Mouse (Mus musculus) lung, embryonic 16.5 days (tissue): ENCODE results near the gene Amph. TPM values are rescaled to one million over a fixed set of nuclear protein-coding genes. Genes with fewer than 3 reads are reported as not detected.

Experiments
- ATAC-seq: fragments of 200-750 bp; cut with Nextera tagmentation; 2 replicates; pipeline ENCODE4 v1.8.0; 2017; ENCODE audit warnings: low read depth, mild to moderate bottlenecking, moderate library complexity
- H3K27ac ChIP-seq: fragments of 300-500 bp; sonication (generic); 2 replicates; pipeline ENCODE4 v1.5.1; 2014; ENCODE audit warnings: mild to moderate bottlenecking, control low read depth, low read length
- H3K27me3 ChIP-seq: fragments of 300-500 bp; sonication (generic); 2 replicates; pipeline ENCODE4 v1.6.1; 2014; ENCODE audit warnings: low read depth, low read length, mixed read lengths; ENCODE audit not compliant: control insufficient read depth, insufficient read depth
- H3K36me3 ChIP-seq: fragments of 300-500 bp; sonication (generic); 2 replicates; pipeline ENCODE4 v1.6.1; 2014; ENCODE audit warnings: low read length; ENCODE audit not compliant: control insufficient read depth, insufficient read depth
- H3K4me1 ChIP-seq: fragments of 300-500 bp; sonication (generic); replicated peaks from 2 replicates; pipeline ENCODE4 v1.6.1; 2014; ENCODE audit warnings: low read length, mixed read lengths; ENCODE audit not compliant: control insufficient read depth, insufficient read depth
- H3K4me2 ChIP-seq: fragments of 300-500 bp; sonication (generic); 2 replicates; pipeline ENCODE4 v1.6.1; 2014; ENCODE audit warnings: low read depth, low read length, control low read depth
- H3K4me3 ChIP-seq: fragments of 300-500 bp; sonication (generic); 2 replicates; pipeline ENCODE4 v1.5.1; 2014; ENCODE audit warnings: mild to moderate bottlenecking, low read length, control low read depth
- H3K9ac ChIP-seq: fragments of 300-500 bp; sonication (generic); 2 replicates; pipeline ENCODE4 v1.6.1; 2014; ENCODE audit warnings: low read length, control low read depth
- H3K9me3 ChIP-seq: fragments of 300-500 bp; sonication (generic); 2 replicates; pipeline ENCODE4 v1.6.1; 2016; ENCODE audit warnings: low read length; ENCODE audit not compliant: control insufficient read depth
- WGBS: fragments of 180-500 bp; shearing (Covaris S2); extraction: QIAGEN DNeasy Blood & Tissue Kit; methylation state at CpG from one replicate; pipeline ENCODE4 v1.1.7; 2014; 5-methylcytosine and 5-hydroxymethylcytosine counted together
- polyA plus RNA-seq: library from polyadenylated mRNA; unstranded; fragments of >200 nt; fragmentation: Nextera tagmentation; extraction: Ambion mirVana; gene quantifications from 2 replicates; pipeline ENCODE4 v1.2.1, GENCODE M21; 2015

Gene Amph
- polyA plus RNA-seq, 1 experiment from 2014 or later = 2.0 TPM

- ATAC-seq = no peak
- H3K4me1 ChIP-seq = no peaks in the 10 kb centered on the region
- no peaks in the 10 kb centered on the region for H3K9me3 ChIP-seq
- H3K4me2 ChIP-seq = no peak overlapping the region
- 71% methylated on average over 8 of the region's 8 CpGs for WGBS
- H3K27ac ChIP-seq = no peak overlapping the region
- no peak overlapping the region for H3K4me3 ChIP-seq
- H3K9ac ChIP-seq = no peak overlapping the region
- no peaks in the 10 kb centered on the region for H3K36me3 ChIP-seq
- no peaks in the 10 kb centered on the region for H3K27me3 ChIP-seq
These were observed 201.6 kb downstream of the Amph start for GRCm38 (mm10) chr13:19149574-19149973.

DNA sequence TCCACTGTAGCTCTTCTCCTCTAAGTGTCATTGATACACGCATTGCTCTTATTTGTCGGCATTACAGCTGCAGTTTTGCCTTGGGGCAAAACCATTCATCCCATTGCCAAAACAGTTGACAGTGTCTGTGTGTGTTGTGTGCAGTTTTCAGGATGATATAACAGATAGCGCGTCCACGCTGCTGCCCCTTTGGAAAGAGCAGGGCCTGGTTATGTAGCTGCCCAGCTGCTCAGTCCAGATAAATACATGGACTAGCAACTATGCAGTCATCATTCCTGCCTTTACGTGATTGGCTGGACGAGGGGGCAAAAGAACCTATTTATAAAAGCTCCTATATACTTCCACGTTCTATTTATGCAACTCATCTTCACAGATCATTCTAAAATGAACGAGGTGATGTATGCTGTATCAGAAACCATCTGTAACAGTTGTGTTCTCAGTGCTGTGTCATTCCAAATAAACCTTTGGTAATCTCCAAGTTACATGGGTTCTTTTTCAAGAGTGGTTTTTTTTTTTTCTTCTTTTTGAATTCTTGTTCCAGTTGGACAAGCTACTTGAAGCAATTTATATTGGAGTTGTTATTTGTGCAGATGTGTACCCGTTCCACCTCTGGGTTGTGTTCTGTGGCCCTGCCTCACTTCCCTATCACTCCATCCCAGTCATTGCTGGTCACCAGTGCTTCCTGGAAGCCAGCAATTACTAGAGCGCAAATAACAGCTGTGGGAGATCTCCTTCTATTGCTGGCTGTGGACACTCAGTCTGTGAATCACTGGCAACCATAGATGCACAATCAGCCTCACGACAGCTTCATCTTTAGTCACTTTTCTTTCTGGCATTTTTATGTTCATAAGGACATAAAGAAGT is 202.7 kb downstream of the Amph start:
- H3K4me2 ChIP-seq = no peak overlapping the region
- H3K9ac ChIP-seq = no peak overlapping the region
- H3K27me3 ChIP-seq = no peaks in the 10 kb centered on the region
- H3K4me3 ChIP-seq = no peak overlapping the region
- no peak for ATAC-seq
- no peaks in the 10 kb centered on the region for H3K36me3 ChIP-seq
- H3K4me1 ChIP-seq = no peaks in the 10 kb centered on the region
- H3K27ac ChIP-seq = no peak overlapping the region
- WGBS = 75% methylated on average over 12 of the region's 12 CpGs
- no peaks in the 10 kb centered on the region for H3K9me3 ChIP-seq

DNA sequence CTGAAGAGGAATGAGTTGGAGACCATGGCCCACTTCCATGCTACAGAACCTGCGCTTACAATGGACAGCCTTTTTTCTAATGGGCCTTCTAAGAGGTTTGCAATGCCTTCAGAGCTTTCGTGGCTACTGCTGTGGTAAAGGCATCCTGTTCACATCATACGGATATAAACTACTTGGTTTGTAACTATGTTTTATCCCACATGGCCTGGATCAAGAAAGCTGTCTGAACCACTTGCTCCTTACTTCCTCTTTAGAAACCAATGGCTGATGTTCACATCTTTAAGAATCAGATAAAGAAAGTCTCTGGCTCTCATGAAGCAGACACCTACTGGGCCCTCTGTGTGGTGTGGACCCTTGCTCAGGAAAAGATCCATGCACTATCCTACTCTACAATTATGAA is 204.1 kb downstream of the Amph start:
- no peaks in the 10 kb centered on the region for H3K27me3 ChIP-seq
- no peaks in the 10 kb centered on the region for H3K4me1 ChIP-seq
- H3K36me3 ChIP-seq = no peaks in the 10 kb centered on the region
- H3K4me2 ChIP-seq = no peak overlapping the region
- ATAC-seq = no peak
- H3K9ac ChIP-seq = no peak overlapping the region
- no peak overlapping the region for H3K27ac ChIP-seq
- 86% methylated on average over 3 of the region's 3 CpGs for WGBS
- H3K4me3 ChIP-seq = no peak overlapping the region
- H3K9me3 ChIP-seq = no peaks in the 10 kb centered on the region

- Histone ChIP-seq H3K4me1 (no peaks in the 10 kb centered on the region), H3K9me3 (no peaks in the 10 kb centered on the region), H3K36me3 (no peaks in the 10 kb centered on the region), H3K27ac (no peak overlapping the region), H3K27me3 (no peaks in the 10 kb centered on the region), H3K4me3 (no peak overlapping the region), H3K4me2 (no peak overlapping the region), H3K9ac (no peak overlapping the region)
- ATAC-seq = no peak
- WGBS = 24% methylated on average over 4 of the region's 4 CpGs
These were observed 210.5 kb downstream of the Amph start for GRCm38 (mm10) chr13:19158484-19158883.

- Histone ChIP-seq H3K4me1 (no peaks in the 10 kb centered on the region), H3K9me3 (no peaks in the 10 kb centered on the region), H3K4me2 (no peak overlapping the region), H3K27me3 (no peaks in the 10 kb centered on the region), H3K9ac (no peak overlapping the region), H3K36me3 (no peaks in the 10 kb centered on the region), H3K27ac (no peak overlapping the region), H3K4me3 (no peak overlapping the region)
- ATAC-seq = no peak
- WGBS = 60% methylated on average over 7 of the region's 7 CpGs
These were observed 212.6 kb downstream of the Amph start for GRCm38 (mm10) chr13:19160616-19161015.

- 27% methylated on average over 7 of the region's 7 CpGs for WGBS
- no peaks in the 10 kb centered on the region for H3K9me3 ChIP-seq
- ATAC-seq = no peak
- no peak overlapping the region for H3K27ac ChIP-seq
- no peak overlapping the region for H3K9ac ChIP-seq
- no peak overlapping the region for H3K4me3 ChIP-seq
- H3K27me3 ChIP-seq = no peaks in the 10 kb centered on the region
- H3K36me3 ChIP-seq = no peaks in the 10 kb centered on the region
- H3K4me2 ChIP-seq = no peak overlapping the region
- no peaks in the 10 kb centered on the region for H3K4me1 ChIP-seq
These were observed 213.1 kb downstream of the Amph start for GRCm38 (mm10) chr13:19161111-19161510.

DNA sequence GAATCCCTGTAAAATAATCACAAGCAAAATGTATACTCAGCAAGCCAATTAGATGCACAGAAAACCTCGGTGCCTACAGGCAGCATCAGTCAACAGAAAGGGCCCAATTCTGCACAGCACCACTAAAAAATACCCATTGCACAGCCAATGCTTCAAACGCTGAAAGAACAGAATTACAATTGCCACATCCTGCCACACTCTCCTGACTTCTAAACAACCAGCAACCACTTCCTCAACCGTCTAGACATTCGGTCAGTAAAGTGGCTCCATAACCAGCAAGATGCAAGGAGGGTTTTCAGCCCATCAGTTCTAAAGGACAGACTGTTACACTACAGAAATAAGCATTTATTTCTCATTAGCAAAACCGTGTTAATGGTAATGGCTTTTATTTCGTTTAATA is 214.1 kb downstream of the Amph start:
- no peaks in the 10 kb centered on the region for H3K36me3 ChIP-seq
- 66% methylated on average over 6 of the region's 6 CpGs for WGBS

GRCm38 (mm10) chr13:19177662-19178259 is 229.8 kb downstream of the Amph start:
- Histone ChIP-seq H3K36me3 (no peaks in the 10 kb centered on the region), H3K4me3 (no peak overlapping the region), H3K4me1 (no peaks in the 10 kb centered on the region), H3K9ac (no peak overlapping the region), H3K27ac (no peak overlapping the region), H3K9me3 (no peaks in the 10 kb centered on the region), H3K4me2 (no peak overlapping the region), H3K27me3 (no peaks in the 10 kb centered on the region)
- 34% methylated on average over 1 of the region's 1 CpGs for WGBS
- ATAC-seq = peak; percentile 79

More for the DNA sequence above, 214.1 kb downstream of the Amph start:
- H3K27me3 ChIP-seq = no peaks in the 10 kb centered on the region
- H3K9ac ChIP-seq = no peak overlapping the region
- H3K9me3 ChIP-seq = no peaks in the 10 kb centered on the region
- H3K4me1 ChIP-seq = no peaks in the 10 kb centered on the region
- no peak for ATAC-seq
- H3K27ac ChIP-seq = no peak overlapping the region
- H3K4me2 ChIP-seq = no peak overlapping the region
- H3K4me3 ChIP-seq = no peak overlapping the region

DNA sequence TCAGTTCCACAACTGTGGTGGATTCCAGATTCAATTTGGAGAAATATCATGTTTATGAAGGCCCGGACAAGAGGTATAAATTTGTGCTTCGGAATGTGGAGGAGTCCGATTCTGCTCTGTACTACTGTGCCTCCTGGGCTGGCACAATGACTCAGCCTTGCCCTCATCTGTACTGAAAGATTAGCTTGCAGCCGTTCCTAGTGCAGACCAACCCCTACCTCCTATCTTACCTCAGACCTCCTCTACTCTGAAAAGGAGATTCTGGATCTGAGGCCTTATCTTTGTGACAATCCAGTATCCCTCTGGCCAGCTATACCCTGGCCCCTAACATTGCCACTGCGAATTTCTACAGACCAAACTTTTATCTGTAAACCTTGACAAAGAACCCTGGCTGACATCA is 230.3 kb downstream of the Amph start:
- 82% methylated on average over 5 of the region's 5 CpGs for WGBS
- ATAC-seq = no peak

More for the DNA sequence above, 230.3 kb downstream of the Amph start:
- H3K27me3 ChIP-seq = no peaks in the 10 kb centered on the region
- no peak overlapping the region for H3K9ac ChIP-seq
- H3K4me2 ChIP-seq = no peak overlapping the region
- H3K36me3 ChIP-seq = no peaks in the 10 kb centered on the region
- no peak overlapping the region for H3K4me3 ChIP-seq
- H3K27ac ChIP-seq = no peak overlapping the region
- no peaks in the 10 kb centered on the region for H3K9me3 ChIP-seq
- no peaks in the 10 kb centered on the region for H3K4me1 ChIP-seq
